Mouse (Mus musculus) T-cell, adult 66 days (primary cell): ENCODE measurements around the gene Alg6. TPM values are rescaled to one million over a fixed set of nuclear protein-coding genes. Genes with fewer than 3 reads are reported as not detected.

Source experiments
- total RNA-seq, 2 experiments: library from RNA; stranded (reverse); gene quantifications; 3 replicates in 1 of 2; 4 replicates in 1 of 2; pipeline ENCODE4 v1.2.4; 2023

The Alg6 gene
- total RNA-seq: 1 to 10 TPM; 3.7 to 5.1 TPM

GRCm38 (mm10) chr4:99714904-99715782 is at the start of gene Alg6:
Alg6 (plus strand) TSS chr4:99715664.

Other genes with a start within 250 kb of the Alg6 start
- not detected for gene Foxd3, start 59.4 kb upstream of the Alg6 start, total RNA-seq
- gene Efcab7, start 113.5 kb downstream of the Alg6 start, total RNA-seq: 1 to 10 TPM; 9.0 to 9.9 TPM
- 10 to 100 TPM; 20.2 to 22.8 TPM for gene Pgm1, start 213.8 kb downstream of the Alg6 start, total RNA-seq
- 10 to 100 TPM in 1 of 2 experiments, 1 to 10 TPM in 1; 9.6 to 10.8 TPM for gene Itgb3bp, start 214.1 kb downstream of the Alg6 start, total RNA-seq